Mouse (Mus musculus) hindbrain, embryonic 10.5 days (tissue): ENCODE results near the gene Cisd3. TPM values are rescaled to one million over a fixed set of nuclear protein-coding genes. Genes with fewer than 3 reads are reported as not detected.
A peak's percentile ranks its signal among the peaks of the same experiment; 100 is the strongest.

Source experiments
- DNase-seq: peaks from one replicate; pipeline ENCODE4 v3.0.0-alpha.2; 2017; ENCODE audit warnings: low spot score
- H3K27ac ChIP-seq: fragments of 300-500 bp; sonication (generic); 2 replicates; pipeline ENCODE4 v1.5.1; 2016; ENCODE audit warnings: mild to moderate bottlenecking, moderate library complexity
- H3K27me3 ChIP-seq: fragments of 300-500 bp; sonication (generic); 2 replicates; pipeline ENCODE4 v1.6.1; 2016; ENCODE audit warnings: mild to moderate bottlenecking; ENCODE audit not compliant: poor library complexity, insufficient read depth, severe bottlenecking
- H3K36me3 ChIP-seq: fragments of 300-500 bp; sonication (generic); 2 replicates; pipeline ENCODE4 v1.6.1; 2016; ENCODE audit warnings: mild to moderate bottlenecking, moderate library complexity
- H3K4me1 ChIP-seq: fragments of 300-500 bp; sonication (generic); replicated peaks from 2 replicates; pipeline ENCODE4 v1.6.1; 2016; ENCODE audit warnings: mild to moderate bottlenecking
- H3K4me3 ChIP-seq: fragments of 300-500 bp; sonication (generic); 2 replicates; pipeline ENCODE4 v1.5.1; 2016; ENCODE audit warnings: mild to moderate bottlenecking, moderate library complexity
- H3K9me3 ChIP-seq: fragments of 300-500 bp; sonication (generic); 2 replicates; pipeline ENCODE4 v1.6.1; 2016; ENCODE audit warnings: mild to moderate bottlenecking, moderate library complexity
- WGBS: fragments of 180-500 bp; shearing (Covaris S2); methylation state at CpG from one replicate; pipeline ENCODE4 v1.1.7; 2016; 5-methylcytosine and 5-hydroxymethylcytosine counted together
- polyA plus RNA-seq: library from polyadenylated mRNA; unstranded; fragments of >200 nt; fragmentation: Nextera tagmentation; extraction: Ambion mirVana; gene quantifications from 2 replicates; pipeline ENCODE4 v1.2.1, GENCODE M21; 2016

Cisd3 gene
- polyA plus RNA-seq, 1 experiment from 2014 or later: 18.3 TPM

- H3K27ac ChIP-seq: no peak overlapping the region
- peak overlapping the region; percentile 96 for H3K4me3 ChIP-seq
- 74% methylated on average over 11 of the region's 11 CpGs for WGBS
- no peaks in the 10 kb centered on the region for H3K9me3 ChIP-seq
- DNase-seq: no peak
- no peaks in the 10 kb centered on the region for H3K36me3 ChIP-seq
- H3K4me1 ChIP-seq: peaks cover 58% of the 10 kb centered on the region
- peaks cover 38% of the 10 kb centered on the region for H3K27me3 ChIP-seq
Measured at GRCm38 (mm10) chr11:97658751-97659266, 26.8 kb upstream of the Cisd3 start.

- peaks cover 65% of the 10 kb centered on the region for H3K4me1 ChIP-seq
- peak overlapping the region; percentile 98 for H3K27ac ChIP-seq
- peaks cover 38% of the 10 kb centered on the region for H3K27me3 ChIP-seq
- no peaks in the 10 kb centered on the region for H3K9me3 ChIP-seq
- WGBS: 14% methylated on average over 13 of the region's 13 CpGs
- peak; percentile 33 for DNase-seq
- no peaks in the 10 kb centered on the region for H3K36me3 ChIP-seq
- peak overlapping the region; percentile 96 for H3K4me3 ChIP-seq
Measured at GRCm38 (mm10) chr11:97659267-97659989, 26.2 kb upstream of the Cisd3 start.

DNA sequence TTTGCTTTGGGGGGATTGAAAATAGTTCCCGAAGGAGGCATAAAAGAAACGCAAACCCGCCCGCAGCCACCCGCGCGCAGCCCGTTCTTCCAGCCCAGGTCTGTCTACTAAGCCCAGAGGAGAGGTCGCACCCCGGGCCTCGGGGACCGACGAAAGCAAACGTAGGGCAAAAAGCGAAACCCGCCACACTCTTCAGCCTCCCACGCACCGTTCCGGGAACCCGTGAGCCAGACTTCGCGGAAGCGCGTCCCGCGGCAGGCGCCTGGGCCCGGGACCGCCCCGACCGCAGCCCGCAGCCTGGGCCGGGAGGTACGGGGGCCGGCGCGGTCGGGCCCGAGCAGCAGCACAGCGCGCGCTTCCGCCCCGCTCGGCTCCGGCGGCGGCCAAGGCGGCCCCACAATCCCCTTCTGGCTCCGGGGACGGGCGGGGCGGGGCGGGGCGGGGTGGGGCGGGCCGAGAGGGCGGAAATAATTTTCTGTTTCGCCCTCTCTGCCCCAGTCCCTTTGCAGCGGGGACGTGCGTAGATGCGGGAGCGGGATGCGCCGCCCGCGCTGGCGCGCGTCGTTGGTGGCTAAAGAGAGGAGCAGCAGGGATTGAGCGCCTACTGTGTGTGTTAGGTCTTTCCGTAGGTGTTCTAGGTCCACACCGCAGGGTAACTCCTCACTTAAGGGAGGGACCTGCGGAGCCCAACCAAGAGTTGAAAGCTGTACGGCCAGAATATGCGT is 25.5 kb upstream of the Cisd3 start:
- Histone ChIP-seq H3K4me3 (peak overlapping the region; percentile 96), H3K9me3 (no peaks in the 10 kb centered on the region), H3K36me3 (peaks cover 2% of the 10 kb centered on the region), H3K27me3 (peaks cover 38% of the 10 kb centered on the region), H3K4me1 (peaks cover 72% of the 10 kb centered on the region), H3K27ac (peak overlapping the region; percentile 98)
- peak; percentile 86 for DNase-seq
- under 1% methylated on average over 78 of the region's 78 CpGs for WGBS

DNA sequence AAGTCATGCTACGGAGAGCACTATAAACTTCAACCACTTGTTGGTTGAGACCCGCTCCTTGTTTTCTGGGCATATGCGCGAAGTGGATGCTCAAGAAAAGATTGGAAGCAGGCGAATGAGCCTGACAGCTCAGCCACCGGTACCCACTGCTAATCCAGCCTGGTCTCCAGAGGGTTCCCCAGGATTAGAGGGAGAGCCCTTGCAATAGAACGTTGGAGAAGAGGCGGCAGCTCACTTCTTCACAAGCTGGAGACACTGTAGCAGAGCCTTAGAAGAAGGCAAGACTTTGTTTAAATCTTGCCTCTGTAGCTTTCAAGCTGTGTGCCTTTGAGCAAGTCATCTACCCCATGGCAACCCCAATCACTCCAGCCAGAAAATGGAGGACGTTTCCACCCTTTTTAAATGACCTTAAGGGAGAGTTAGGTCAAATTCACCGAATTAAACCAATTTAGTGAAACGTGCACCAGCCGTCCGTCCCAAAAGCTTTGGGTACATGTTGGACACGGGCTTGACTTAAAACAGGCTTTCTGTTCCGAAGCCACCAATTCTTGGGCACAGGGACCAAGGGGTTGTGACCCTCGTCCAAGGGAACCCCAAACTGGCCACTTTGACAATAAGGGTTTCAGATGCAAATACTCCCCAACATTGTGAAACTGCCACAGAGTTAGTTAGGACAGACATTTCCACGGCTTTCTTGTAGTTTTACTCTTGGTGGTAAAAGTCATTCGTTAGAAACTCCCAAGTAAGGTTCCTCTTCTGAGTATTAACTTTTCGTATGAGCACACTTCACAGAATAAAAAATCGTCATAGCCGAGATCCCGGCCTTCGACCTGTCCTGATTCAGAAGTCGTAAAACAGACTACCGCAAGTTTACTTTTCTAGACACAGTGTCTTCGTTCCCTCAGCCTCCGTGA is 24.6 kb upstream of the Cisd3 start:
- WGBS: 2% methylated on average over 27 of the region's 27 CpGs
- H3K36me3 ChIP-seq: peaks cover 11% of the 10 kb centered on the region
- no peaks in the 10 kb centered on the region; the same call in 1 of the 2 replicates for H3K9me3 ChIP-seq
- peak; percentile 28 for DNase-seq
- H3K4me1 ChIP-seq: peaks cover 72% of the 10 kb centered on the region
- H3K27me3 ChIP-seq: peaks cover 38% of the 10 kb centered on the region
- H3K27ac ChIP-seq: peak overlapping the region; percentile 98
- H3K4me3 ChIP-seq: peak overlapping the region; percentile 96

GRCm38 (mm10) chr11:97661648-97662133 is 23.9 kb upstream of the Cisd3 start:
- H3K9me3 ChIP-seq: no peaks in the 10 kb centered on the region; the same call in 1 of the 2 replicates
- H3K27ac ChIP-seq: peak overlapping the region; percentile 98
- H3K36me3 ChIP-seq: peaks cover 18% of the 10 kb centered on the region
- peak; percentile 55 for DNase-seq
- under 1% methylated on average over 20 of the region's 20 CpGs for WGBS
- H3K27me3 ChIP-seq: peaks cover 38% of the 10 kb centered on the region
- peaks cover 69% of the 10 kb centered on the region for H3K4me1 ChIP-seq
- peak overlapping the region; percentile 96 for H3K4me3 ChIP-seq

DNA sequence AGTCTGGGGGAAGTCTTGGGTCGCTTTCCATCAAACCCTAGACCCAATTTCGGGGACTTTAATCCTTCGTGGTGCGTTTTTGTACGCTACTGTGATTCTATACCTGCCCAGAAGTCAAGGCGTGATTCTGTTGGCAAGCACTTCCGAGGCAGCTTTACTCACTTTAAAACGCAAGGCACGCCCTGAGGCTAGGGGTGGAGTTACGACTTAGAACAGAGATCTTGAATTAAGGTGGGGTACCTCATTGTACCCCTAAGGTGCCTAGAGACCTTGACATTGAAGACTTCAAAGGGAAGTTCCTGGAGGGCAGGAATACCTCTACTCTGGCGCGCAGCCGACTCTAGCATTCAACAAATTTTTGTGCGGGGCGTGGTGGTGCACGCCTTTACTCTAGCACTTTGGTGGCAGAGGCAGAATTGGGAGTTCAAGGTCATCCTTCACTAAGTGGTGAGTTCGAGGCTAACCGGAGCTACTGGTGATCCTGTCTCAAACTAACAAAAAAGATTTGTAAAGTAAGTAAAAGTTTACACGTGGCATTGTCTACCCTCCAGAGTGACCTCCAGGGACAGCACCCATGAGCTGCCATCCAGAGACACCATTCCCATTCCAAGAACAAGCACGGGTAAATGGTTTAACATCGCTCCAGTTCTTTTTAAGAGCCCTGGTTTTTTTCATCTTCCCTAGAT is 23.3 kb upstream of the Cisd3 start:
- peak overlapping the region; percentile 96 for H3K4me3 ChIP-seq
- peak; percentile 36 for DNase-seq
- 1% methylated on average over 21 of the region's 21 CpGs for WGBS
- H3K9me3 ChIP-seq: no peaks in the 10 kb centered on the region; the same call in 1 of the 2 replicates
- peaks cover 71% of the 10 kb centered on the region for H3K4me1 ChIP-seq
- H3K36me3 ChIP-seq: peaks cover 24% of the 10 kb centered on the region
- peaks cover 38% of the 10 kb centered on the region for H3K27me3 ChIP-seq
- H3K27ac ChIP-seq: peak overlapping the region; percentile 98

GRCm38 (mm10) chr11:97662893-97663527 is 22.6 kb upstream of the Cisd3 start, which contains the start of gene Mllt6:
Mllt6 (plus strand) TSS chr11:97663414.
- WGBS: under 1% methylated on average over 70 of the region's 76 CpGs
- DNase-seq: peak; percentile 81
- H3K4me1 ChIP-seq: peaks cover 69% of the 10 kb centered on the region

DNA sequence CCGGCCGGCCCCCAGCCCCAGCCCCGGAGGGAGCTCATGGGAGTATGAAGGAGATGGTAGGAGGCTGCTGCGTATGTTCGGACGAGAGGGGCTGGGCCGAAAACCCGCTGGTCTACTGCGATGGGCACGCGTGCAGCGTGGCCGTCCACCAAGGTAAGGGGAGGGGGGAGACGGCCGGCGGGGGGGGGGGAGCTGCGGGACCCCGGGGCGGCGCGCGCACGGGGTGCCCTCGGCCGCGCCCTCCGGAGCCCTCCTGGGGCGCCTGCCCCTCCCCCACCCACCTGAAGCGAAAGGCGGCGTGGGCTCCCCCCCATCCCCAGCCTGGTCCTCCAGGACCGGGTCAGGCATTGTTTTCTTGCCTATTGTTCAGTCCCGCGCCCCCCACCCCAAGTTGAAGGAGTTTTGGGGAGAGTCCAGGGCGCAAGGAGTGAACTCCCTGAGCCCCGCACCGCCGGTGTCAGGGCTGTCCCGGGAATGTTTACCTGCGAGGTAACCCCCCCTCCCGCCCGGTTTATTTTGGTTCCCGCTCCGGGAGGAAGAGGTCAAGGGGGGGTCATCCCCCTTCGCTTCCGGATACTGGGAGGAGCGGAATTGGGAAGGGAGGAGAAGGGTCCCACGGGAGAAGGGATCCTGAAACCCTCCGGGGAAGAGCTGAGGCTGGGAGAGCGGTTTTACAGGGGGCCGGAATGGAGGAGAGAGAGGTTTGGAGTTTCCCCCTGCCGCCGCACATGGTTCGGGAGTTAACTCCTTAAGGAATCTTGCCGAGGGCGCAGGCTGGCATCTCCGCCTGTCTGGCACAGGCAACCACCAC is 21.9 kb upstream of the Cisd3 start:
- DNase-seq: peak; percentile 72
- peaks cover 76% of the 10 kb centered on the region for H3K4me1 ChIP-seq

More at GRCm38 (mm10) chr11:97662893-97663527, 22.6 kb upstream of the Cisd3 start, which contains the start of gene Mllt6:
- Histone ChIP-seq H3K9me3 (no peaks in the 10 kb centered on the region; the same call in 1 of the 2 replicates), H3K36me3 (peaks cover 31% of the 10 kb centered on the region), H3K27me3 (peaks cover 38% of the 10 kb centered on the region), H3K4me3 (peak within 1 kb of the TSS; percentile 96), H3K27ac (peak within 1 kb of the TSS; percentile 98)

GRCm38 (mm10) chr11:97664339-97664665 is 21.3 kb upstream of the Cisd3 start:
- peaks cover 78% of the 10 kb centered on the region for H3K4me1 ChIP-seq
- 1% methylated on average over 7 of the region's 8 CpGs for WGBS
- peak overlapping the region; percentile 98 for H3K27ac ChIP-seq
- peaks cover 33% of the 10 kb centered on the region for H3K27me3 ChIP-seq
- no peak for DNase-seq
- H3K36me3 ChIP-seq: peaks cover 44% of the 10 kb centered on the region
- no peaks in the 10 kb centered on the region; the same call in 1 of the 2 replicates for H3K9me3 ChIP-seq
- H3K4me3 ChIP-seq: peak overlapping the region; percentile 96

More for the DNA sequence above, 21.9 kb upstream of the Cisd3 start:
- WGBS: under 1% methylated on average over 48 of the region's 57 CpGs
- peaks cover 38% of the 10 kb centered on the region for H3K36me3 ChIP-seq
- H3K27me3 ChIP-seq: peaks cover 36% of the 10 kb centered on the region
- H3K4me3 ChIP-seq: peak overlapping the region; percentile 96
- no peaks in the 10 kb centered on the region; the same call in 1 of the 2 replicates for H3K9me3 ChIP-seq
- peak overlapping the region; percentile 98 for H3K27ac ChIP-seq

DNA sequence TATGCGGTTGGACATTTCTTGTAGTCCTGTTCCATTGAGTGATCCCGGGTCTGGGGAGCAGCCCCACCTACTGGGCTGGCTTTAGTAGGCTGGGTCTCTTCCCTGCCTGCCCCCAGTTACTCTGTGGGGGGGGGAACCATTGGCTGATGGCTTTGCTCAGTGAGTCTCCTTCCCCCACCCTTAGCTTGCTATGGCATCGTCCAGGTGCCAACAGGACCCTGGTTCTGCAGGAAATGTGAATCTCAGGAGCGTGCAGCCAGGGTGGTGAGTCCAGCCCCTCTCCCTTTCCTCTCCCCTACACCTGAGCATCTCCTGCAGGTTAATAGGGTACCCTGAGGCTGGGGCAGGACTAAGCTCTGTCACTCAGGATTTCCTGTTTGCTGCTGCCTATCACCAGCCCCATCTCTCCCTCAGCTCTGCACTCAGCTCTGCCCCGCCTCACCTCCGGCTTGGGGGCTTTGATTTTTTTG is 20.8 kb upstream of the Cisd3 start:
- Histone ChIP-seq H3K4me3 (peak overlapping the region; percentile 96), H3K36me3 (peaks cover 49% of the 10 kb centered on the region), H3K4me1 (peaks cover 78% of the 10 kb centered on the region), H3K9me3 (no peaks in the 10 kb centered on the region; the same call in 1 of the 2 replicates), H3K27me3 (peaks cover 28% of the 10 kb centered on the region), H3K27ac (peak overlapping the region; percentile 98; the same call in 1 of the 2 replicates)
- 32% methylated on average over 6 of the region's 6 CpGs for WGBS
- DNase-seq: no peak
